ENCODE assay signal across 22 mouse cellular contexts in genomic region chr9:63380326-63380725, GRCm38 (mm10). TPM values are rescaled to one million over a fixed set of nuclear protein-coding genes. Genes with fewer than 3 reads are reported as not detected.
A peak's percentile ranks its signal among the peaks of the same experiment; 100 is the strongest.
DNase-seq lines count a peak whose midpoint lies in the region; ATAC-seq and TF ChIP-seq lines count a peak whose summit lies in the region.
"Had no signal": no experiment of that assay in that cellular context is flagged by ENCODE, and none has a peak within 500 bp of the region (broad histone marks: within the 10 kb centered on the region; RNA-seq: fewer than 3 reads in every experiment).

No protein-coding gene starts in this region.

- peaks cover 13% of the 10 kb centered on the region for H3K4me1 ChIP-seq in midbrain, embryonic 11.5 days (ENCODE audit: control insufficient read depth, insufficient read depth, low read length)
- peaks cover 9% of the 10 kb centered on the region for H3K4me1 ChIP-seq in midbrain, postnatal 0 days (ENCODE audit: insufficient read depth, low read length)
- peaks cover 9 to 24% of the 10 kb centered on the region in 2 experiments for H3K4me1 ChIP-seq in MEL (ENCODE audit: control insufficient read depth in 1 of 2, insufficient read depth in 2 of 2, low read length in 2 of 2)
- H3K4me1 ChIP-seq in forebrain, embryonic 15.5 days: peaks cover 26% of the 10 kb centered on the region

- WGBS in midbrain, embryonic 11.5 days: 85% methylated on average over 3 of the region's 3 CpGs
- WGBS in midbrain, postnatal 0 days: 91% methylated on average over 3 of the region's 3 CpGs
- WGBS in forebrain, embryonic 15.5 days: 86% methylated on average over 3 of the region's 3 CpGs

- no peak for TF ChIP-seq CTCF in midbrain, postnatal 0 days (IDR thresholded peaks at IDR 0.05)
- TF ChIP-seq CTCF in MEL (IDR thresholded peaks at IDR 0.05 in 2 of 3, conservative IDR thresholded peaks at IDR 0.05 in 1 of 3; ENCODE audit: control insufficient read depth in 1 of 3, insufficient read depth in 1 of 3, low read depth in 2 of 3, low read length in 3 of 3, poor library complexity in 1 of 3, severe bottlenecking in 1 of 3): no peak

- no peaks in the 10 kb centered on the region for H3K36me3 ChIP-seq in midbrain, embryonic 11.5 days (ENCODE audit: control insufficient read depth, insufficient read depth, low read length)
- no peaks in the 10 kb centered on the region for H3K36me3 ChIP-seq in midbrain, postnatal 0 days (ENCODE audit: insufficient read depth, low read length)
- H3K36me3 ChIP-seq in MEL (ENCODE audit: control insufficient read depth in 1 of 2, insufficient read depth in 2 of 2, low read length in 2 of 2): peaks cover 0 to 27% of the 10 kb centered on the region in 2 experiments; a peak in 2 of 4 replicates
- H3K36me3 ChIP-seq in forebrain, embryonic 15.5 days: no peaks in the 10 kb centered on the region

- no peak for ATAC-seq in midbrain, embryonic 11.5 days (ENCODE audit: low FRiP score)
- no peak for ATAC-seq in midbrain, postnatal 0 days (ENCODE audit: low FRiP score)
- ATAC-seq in forebrain, embryonic 15.5 days (replicated peaks): no peak
- ATAC-seq: activated CD4-positive, CD25-positive, alpha-beta regulatory T cell, adult 4 months; CD4-positive, CD25-positive, alpha-beta regulatory T cell, adult 4 months; Patski had no signal

- peaks cover 14% of the 10 kb centered on the region for H3K79me2 ChIP-seq in MEL (ENCODE audit: control insufficient read depth, insufficient read depth, low read length, poor library complexity)

- TF ChIP-seq EP300 in MEL (IDR thresholded peaks at IDR 0.05; ENCODE audit: low read depth in 1 of 2, low read length in 2 of 2): no peak

- no peak for TF ChIP-seq RAD21 in MEL (IDR thresholded peaks at IDR 0.05; ENCODE audit: low read depth, low read length)

- no peak overlapping the region for H3K27ac ChIP-seq in midbrain, embryonic 11.5 days (ENCODE audit: low read depth, low read length)
- H3K27ac ChIP-seq in midbrain, postnatal 0 days (ENCODE audit: low read depth, low read length): no peak overlapping the region
- no peak overlapping the region for H3K27ac ChIP-seq in MEL (ENCODE audit: control insufficient read depth, low read depth, low read length)
- no peak overlapping the region for H3K27ac ChIP-seq in forebrain, embryonic 15.5 days (replicated peaks)

- TF ChIP-seq POLR2A in MEL (IDR thresholded peaks at IDR 0.05; ENCODE audit: control insufficient read depth in 1 of 2, insufficient read depth in 1 of 2, low read depth in 1 of 2, low read length in 2 of 2, poor library complexity in 1 of 2): no peak

- no peak overlapping the region for H3K4me2 ChIP-seq in midbrain, embryonic 11.5 days
- no peak overlapping the region for H3K4me2 ChIP-seq in midbrain, postnatal 0 days (ENCODE audit: low read depth, low read length, poor library complexity, severe bottlenecking)
- no peak overlapping the region for H3K4me2 ChIP-seq in forebrain, embryonic 15.5 days (replicated peaks)

- H3K4me3 ChIP-seq in midbrain, embryonic 11.5 days (ENCODE audit: low read depth, low read length): no peak overlapping the region
- no peak overlapping the region for H3K4me3 ChIP-seq in midbrain, postnatal 0 days (ENCODE audit: low read depth, low read length)
- H3K4me3 ChIP-seq in MEL (ENCODE audit: control insufficient read depth in 1 of 2, insufficient read depth in 1 of 2, low read depth in 2 of 2, low read length in 2 of 2): no peak overlapping the region
- H3K4me3 ChIP-seq in forebrain, embryonic 15.5 days: no peak overlapping the region

- H3K9me3 ChIP-seq in midbrain, embryonic 11.5 days (ENCODE audit: control insufficient read depth, low read length): no peaks in the 10 kb centered on the region
- H3K9me3 ChIP-seq in midbrain, postnatal 0 days (ENCODE audit: low read length): no peaks in the 10 kb centered on the region
- no peaks in the 10 kb centered on the region for H3K9me3 ChIP-seq in MEL (replicated peaks; ENCODE audit: insufficient read depth, low read length)
- H3K9me3 ChIP-seq in forebrain, embryonic 15.5 days: no peaks in the 10 kb centered on the region
- H3K9me3 ChIP-seq: G1E had no signal

- no peak overlapping the region for H3K9ac ChIP-seq in midbrain, embryonic 11.5 days (ENCODE audit: low read length)
- no peak overlapping the region for H3K9ac ChIP-seq in midbrain, postnatal 0 days (replicated peaks; ENCODE audit: low read length, poor library complexity, severe bottlenecking)
- no peak overlapping the region for H3K9ac ChIP-seq in MEL (ENCODE audit: control insufficient read depth, low read depth, low read length, poor library complexity, severe bottlenecking)
- no peak overlapping the region for H3K9ac ChIP-seq in forebrain, embryonic 15.5 days (replicated peaks)

- H3K27me3 ChIP-seq in midbrain, embryonic 11.5 days (ENCODE audit: control insufficient read depth, insufficient read depth, low read length): no peaks in the 10 kb centered on the region
- H3K27me3 ChIP-seq in midbrain, postnatal 0 days (ENCODE audit: insufficient read depth, low read length): no peaks in the 10 kb centered on the region
- H3K27me3 ChIP-seq in MEL (ENCODE audit: control insufficient read depth in 1 of 2, insufficient read depth in 2 of 2, low read length in 2 of 2): no peaks in the 10 kb centered on the region
- H3K27me3 ChIP-seq in forebrain, embryonic 15.5 days: no peaks in the 10 kb centered on the region
- H3K27me3 ChIP-seq: CH12.LX, Patski had no signal

- peak; percentile 77 for DNase-seq in heart, adult 11 months
- no peak for DNase-seq in heart, adult 9 months (ENCODE audit: low spot score in 2 of 2)
- peak; percentile 67 for DNase-seq in midbrain, embryonic 11.5 days (ENCODE audit: low spot score, missing footprints)
- DNase-seq in midbrain, postnatal 0 days (ENCODE audit: low spot score): no peak
- DNase-seq in MEL (ENCODE audit: low read depth, low spot score): peak; percentile 42
- DNase-seq: adrenal gland, adult 2 months; adrenal gland, adult 8-10 months; adrenal gland, postnatal 10 days; adrenal gland, postnatal 14 days; adrenal gland, postnatal 25 days; adrenal gland, postnatal 36 days; B cell, adult 2 months; cerebellum, adult 11 months; cerebellum, adult 11-12 months; cerebellum, adult 18-20 months; cerebellum, adult 2 months had no signal

TF ChIP-seq in MEL, 35 proteins besides CTCF, POLR2A, EP300 and RAD21:
- no peak for TF ChIP-seq NRF1 (IDR thresholded peaks at IDR 0.05; ENCODE audit: insufficient read depth, low read depth, low read length, poor library complexity, severe bottlenecking)
- TF ChIP-seq POLR2AphosphoS5 (IDR thresholded peaks at IDR 0.05; ENCODE audit: borderline replicate concordance, low read depth, low read length): no peak
- no peak for TF ChIP-seq JUND (IDR thresholded peaks at IDR 0.05; ENCODE audit: low read depth, low read length)
- no peak for TF ChIP-seq CHD2 (IDR thresholded peaks at IDR 0.05; ENCODE audit: low read length)
- no peak for TF ChIP-seq SIN3A (IDR thresholded peaks at IDR 0.05; ENCODE audit: low read length)

RNA-seq across cellular contexts. Expression of gene Map2k5, which starts 2.6 kb away (rescaled TPM):
- 36.9 and 37.8 TPM in 2 replicates for polyA plus RNA-seq in midbrain, embryonic 11.5 days (2014; fragmentation: Nextera tagmentation; extraction: Ambion mirVana)
- total RNA-seq in midbrain, postnatal 0 days (2014; rRNA removed): 22.4 and 23.4 TPM in 2 replicates
- 32.7 and 35.0 TPM in 2 replicates for polyA plus RNA-seq in midbrain, postnatal 0 days (2015; fragmentation: Nextera tagmentation; extraction: Ambion mirVana)
- 8.7 and 9.6 TPM in 2 replicates for total RNA-seq in MEL (2012; rRNA removed)
- 10 to 100 TPM in 1 of 2 experiments, not detected in 1; 29.1 TPM for polyA plus RNA-seq in MEL (2012; ENCODE audit: insufficient read depth in 1 of 2, insufficient read length in 2 of 2, low read depth in 1 of 2, low replicate concordance in 2 of 2, missing spikeins in 1 of 2)
- polyA plus RNA-seq in forebrain, embryonic 15.5 days (2015; fragmentation: Nextera tagmentation; extraction: Ambion mirVana): 38.0 and 39.8 TPM in 2 replicates

RNA-seq across cellular contexts. Expression of gene 2300009A05Rik, which starts 18.7 kb away (rescaled TPM):
- 43.2 and 46.5 TPM in 2 replicates for polyA plus RNA-seq in midbrain, embryonic 11.5 days (2014; fragmentation: Nextera tagmentation; extraction: Ambion mirVana)
- total RNA-seq in midbrain, postnatal 0 days (2014; rRNA removed): 45.8 and 54.1 TPM in 2 replicates
- polyA plus RNA-seq in midbrain, postnatal 0 days (2015; fragmentation: Nextera tagmentation; extraction: Ambion mirVana): 82.8 and 98.4 TPM in 2 replicates
- total RNA-seq in MEL (2012; rRNA removed): 24.0 and 25.5 TPM in 2 replicates
- 10 to 100 TPM in 1 of 2 experiments, not detected in 1; 30.6 TPM for polyA plus RNA-seq in MEL (2012; ENCODE audit: insufficient read depth in 1 of 2, insufficient read length in 2 of 2, low read depth in 1 of 2, low replicate concordance in 2 of 2, missing spikeins in 1 of 2)
- 66.1 and 69.8 TPM in 2 replicates for polyA plus RNA-seq in forebrain, embryonic 15.5 days (2015; fragmentation: Nextera tagmentation; extraction: Ambion mirVana)

Comparison
In these comparisons a context has a peak if more than half of its experiments do, and no peak if none do; other contexts are left out.
1. DNase-seq: peak in heart, adult 11 months (single experiment), midbrain, embryonic 11.5 days (single experiment) and MEL (single experiment); none in heart, adult 9 months (0 of 2) and midbrain, postnatal 0 days (single experiment).